Mouse (Mus musculus) forebrain, postnatal 0 days (tissue): ENCODE data around the gene Ythdf1. TPM values are rescaled to one million over a fixed set of nuclear protein-coding genes. Genes with fewer than 3 reads are reported as not detected.

Experiments used
- ATAC-seq: fragments of 200-750 bp; cut with Nextera tagmentation; 2 replicates; pipeline ENCODE4 v1.8.0; 2017; ENCODE audit warnings: mild to moderate bottlenecking, moderate library complexity
- DNase-seq: peaks from one replicate; pipeline ENCODE4 v3.0.0-alpha.2; 2015
- H3K27ac ChIP-seq: fragments of 300-500 bp; sonication (generic); 2 replicates; pipeline ENCODE4 v1.5.1; 2014; ENCODE audit warnings: low read depth, mild to moderate bottlenecking, antibody characterized with exemption, low read length, moderate library complexity, mixed read lengths
- H3K27me3 ChIP-seq: fragments of 300-500 bp; sonication (generic); 2 replicates; pipeline ENCODE4 v1.6.1; 2014; ENCODE audit warnings: mild to moderate bottlenecking, low read length, mixed read lengths; ENCODE audit not compliant: insufficient read depth
- H3K36me3 ChIP-seq: fragments of 300-500 bp; sonication (generic); 2 replicates; pipeline ENCODE4 v1.6.1; 2014; ENCODE audit warnings: mild to moderate bottlenecking, moderate library complexity; ENCODE audit not compliant: insufficient read depth
- H3K4me1 ChIP-seq: fragments of 300-500 bp; sonication (generic); 2 replicates; pipeline ENCODE4 v1.6.1; 2014; ENCODE audit warnings: antibody characterized with exemption; ENCODE audit not compliant: insufficient read depth
- H3K4me2 ChIP-seq: fragments of 300-500 bp; sonication (generic); 2 replicates; pipeline ENCODE4 v1.6.1; 2014; ENCODE audit warnings: low read depth, mild to moderate bottlenecking, moderate library complexity
- H3K4me3 ChIP-seq: fragments of 300-500 bp; sonication (generic); 2 replicates; pipeline ENCODE4 v1.5.1; 2014; ENCODE audit warnings: low read depth, low read length, mixed read lengths
- H3K9ac ChIP-seq: fragments of 300-500 bp; sonication (generic); 2 replicates; pipeline ENCODE4 v1.6.1; 2014; ENCODE audit warnings: mild to moderate bottlenecking
- H3K9me3 ChIP-seq: fragments of 300-500 bp; sonication (generic); 2 replicates; pipeline ENCODE4 v1.6.1; 2016; ENCODE audit warnings: low read length
- CTCF ChIP-seq: sonication (generic); IDR thresholded peaks from 2 replicates; pipeline ENCODE4 v1.5.1; 2016; ENCODE audit warnings: antibody characterized with exemption, control low read depth, low read depth
- WGBS: fragments of 180-500 bp; shearing (Covaris S2); extraction: QIAGEN DNeasy Blood & Tissue Kit; methylation state at CpG from one replicate; pipeline ENCODE4 v1.1.7; 2014; 5-methylcytosine and 5-hydroxymethylcytosine counted together
- polyA plus RNA-seq: library from polyadenylated mRNA; unstranded; fragments of >200 nt; fragmentation: Nextera tagmentation; extraction: Ambion mirVana; gene quantifications from 2 replicates; pipeline ENCODE4 v1.2.1, GENCODE M21; 2015
- total RNA-seq: library from RNA; depleted of rRNA; stranded (reverse); fragments of >200 nt; gene quantifications from 2 replicates; pipeline ENCODE4 v1.2.3, GENCODE M21; 2014; rRNA removed

The Ythdf1 gene
- total RNA-seq (26.0 and 31.2 TPM in 2 replicates), polyA plus RNA-seq (49.9 and 51.7 TPM in 2 replicates)

- Histone ChIP-seq H3K4me1 (peaks cover 7% of the 10 kb centered on the region; the same call in 1 of the 2 replicates), H3K27me3 (no peaks in the 10 kb centered on the region), H3K36me3 (peaks cover 24% of the 10 kb centered on the region), H3K27ac (peak within 1 kb of the TSS; percentile 78), H3K4me2 (peak within 1 kb of the TSS; percentile 85), H3K9me3 (no peaks in the 10 kb centered on the region), H3K9ac (peak within 1 kb of the TSS; percentile 98), H3K4me3 (peak within 1 kb of the TSS; percentile 99)
- peak; percentile 98 for ATAC-seq
- no peak for TF ChIP-seq CTCF
- peak; percentile 98 for DNase-seq
- under 1% methylated on average over 55 of the region's 56 CpGs for WGBS
Observed at GRCm38 (mm10) chr2:180920810-180921400, at the start of gene Ythdf1. Gene Ythdf1, minus strand, starts transcription at chr2:180920949.

DNA sequence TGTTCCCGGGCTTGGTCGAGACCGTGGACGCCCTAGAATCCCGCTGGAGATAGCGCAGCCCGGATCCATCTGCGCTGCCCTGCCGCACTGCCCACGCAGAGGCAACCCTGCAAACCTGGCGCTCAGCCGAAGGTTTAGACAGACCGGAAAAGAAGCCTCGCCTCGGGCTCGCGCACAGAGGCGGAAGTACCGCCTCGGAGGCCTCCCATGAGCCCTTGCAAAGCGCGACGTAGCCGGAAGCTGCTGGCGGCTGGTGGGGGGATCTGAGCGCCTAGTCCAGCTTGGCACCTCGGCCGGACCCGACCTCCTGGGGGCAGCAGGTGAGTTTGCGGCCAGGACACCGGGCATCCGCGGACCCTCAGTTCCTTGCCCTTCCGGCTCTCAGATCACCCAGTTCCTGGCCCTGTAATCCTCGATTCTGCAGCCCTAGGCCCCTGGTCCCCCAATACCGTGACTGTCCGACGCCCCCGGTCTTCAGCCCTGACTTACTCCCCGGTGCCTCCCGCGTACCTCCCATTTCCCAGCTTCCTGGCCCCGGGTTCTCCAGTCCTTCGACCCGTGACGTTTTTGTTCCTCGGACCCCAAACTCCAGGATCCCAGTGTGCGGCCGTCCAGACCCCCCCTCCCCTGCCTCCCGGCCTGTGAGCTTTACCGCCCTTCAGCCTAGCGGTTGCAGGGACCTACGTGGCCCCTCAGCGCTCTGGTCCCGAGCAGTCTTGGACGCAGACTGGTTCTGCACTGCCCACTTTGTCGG lies 46.4 kb upstream of the Ythdf1 start, which contains the start of gene Arfgap1:
TSS of gene Arfgap1 (plus strand) at position 216 of the 754 bp plus-strand sequence.
- Histone ChIP-seq H3K27me3 (no peaks in the 10 kb centered on the region), H3K4me1 (peaks cover 13% of the 10 kb centered on the region), H3K9ac (peak within 1 kb of the TSS; percentile 75), H3K4me3 (peak within 1 kb of the TSS; percentile 79), H3K9me3 (no peaks in the 10 kb centered on the region), H3K27ac (peak within 1 kb of the TSS; percentile 86), H3K36me3 (peaks cover 17% of the 10 kb centered on the region), H3K4me2 (peak within 1 kb of the TSS; percentile 90)
- peak; percentile 91 for DNase-seq
- TF ChIP-seq CTCF: peak; percentile 1; the same call in 1 of the 2 replicates
- ATAC-seq: peak; percentile 95
- WGBS: under 1% methylated on average over 57 of the region's 57 CpGs

DNA sequence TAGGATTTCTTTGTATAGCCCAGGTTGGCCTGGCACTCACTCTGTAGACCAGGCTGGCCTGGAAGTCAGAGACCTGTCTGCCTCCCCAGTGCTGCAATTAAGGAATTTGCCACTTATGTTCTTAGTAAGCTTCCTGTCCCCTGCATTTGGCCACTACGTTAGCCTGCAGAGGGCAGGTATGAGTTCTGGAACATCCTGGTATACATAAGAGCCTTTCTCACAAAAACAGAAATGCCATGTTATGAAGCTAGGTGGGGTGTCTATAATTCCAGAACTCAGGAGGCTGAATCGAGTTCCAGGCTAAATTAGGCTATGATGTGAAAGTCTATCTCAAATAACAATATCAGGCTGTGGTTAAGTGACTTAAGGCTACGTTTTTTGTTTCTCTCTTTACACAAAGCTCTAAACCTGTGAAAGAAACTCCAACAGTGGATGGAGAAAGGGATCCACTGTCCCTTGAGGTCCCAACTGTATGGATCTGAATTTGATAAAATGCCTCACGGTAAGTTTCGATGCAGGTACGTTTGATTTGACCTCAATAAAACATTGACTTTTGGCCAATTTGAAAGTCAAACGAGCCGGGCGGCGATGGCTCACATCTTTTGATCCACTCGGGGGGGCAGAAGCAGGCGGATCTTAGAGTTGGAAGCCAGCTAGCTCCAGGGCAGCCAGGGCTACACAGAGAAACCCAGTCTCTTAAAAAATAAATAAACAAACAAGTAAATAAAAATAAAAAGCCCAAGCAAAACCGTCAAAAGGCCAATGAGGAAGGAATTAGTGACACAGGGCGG lies 45.5 kb upstream of the Ythdf1 start:
- ATAC-seq: peak; percentile 65
- Histone ChIP-seq H3K9me3 (no peaks in the 10 kb centered on the region), H3K4me1 (peaks cover 13% of the 10 kb centered on the region), H3K4me3 (peak overlapping the region; percentile 79), H3K27me3 (no peaks in the 10 kb centered on the region), H3K4me2 (peak overlapping the region; percentile 90), H3K9ac (peak overlapping the region; percentile 75), H3K27ac (peak overlapping the region; percentile 86), H3K36me3 (peaks cover 8% of the 10 kb centered on the region)
- DNase-seq: peak; percentile 53
- WGBS: 11% methylated on average over 14 of the region's 14 CpGs
- TF ChIP-seq CTCF: peak; percentile 71

- H3K27ac ChIP-seq: no peak overlapping the region
- H3K9me3 ChIP-seq: no peaks in the 10 kb centered on the region
- peak; percentile 69 for DNase-seq
- H3K27me3 ChIP-seq: no peaks in the 10 kb centered on the region
- WGBS: 8% methylated on average over 5 of the region's 5 CpGs
- 0 out of 2 replicates have a peak, but pooled peaks have one; percentile 17 for ATAC-seq
- no peak overlapping the region for H3K9ac ChIP-seq
- H3K4me3 ChIP-seq: no peak overlapping the region
- peaks cover 13% of the 10 kb centered on the region for H3K4me1 ChIP-seq
- peak; percentile 88 for TF ChIP-seq CTCF
- no peak overlapping the region for H3K4me2 ChIP-seq
- H3K36me3 ChIP-seq: peaks cover under 1% of the 10 kb centered on the region; the same call in 1 of the 2 replicates
Observed at GRCm38 (mm10) chr2:180963956-180964355, 43.2 kb upstream of the Ythdf1 start.

DNA sequence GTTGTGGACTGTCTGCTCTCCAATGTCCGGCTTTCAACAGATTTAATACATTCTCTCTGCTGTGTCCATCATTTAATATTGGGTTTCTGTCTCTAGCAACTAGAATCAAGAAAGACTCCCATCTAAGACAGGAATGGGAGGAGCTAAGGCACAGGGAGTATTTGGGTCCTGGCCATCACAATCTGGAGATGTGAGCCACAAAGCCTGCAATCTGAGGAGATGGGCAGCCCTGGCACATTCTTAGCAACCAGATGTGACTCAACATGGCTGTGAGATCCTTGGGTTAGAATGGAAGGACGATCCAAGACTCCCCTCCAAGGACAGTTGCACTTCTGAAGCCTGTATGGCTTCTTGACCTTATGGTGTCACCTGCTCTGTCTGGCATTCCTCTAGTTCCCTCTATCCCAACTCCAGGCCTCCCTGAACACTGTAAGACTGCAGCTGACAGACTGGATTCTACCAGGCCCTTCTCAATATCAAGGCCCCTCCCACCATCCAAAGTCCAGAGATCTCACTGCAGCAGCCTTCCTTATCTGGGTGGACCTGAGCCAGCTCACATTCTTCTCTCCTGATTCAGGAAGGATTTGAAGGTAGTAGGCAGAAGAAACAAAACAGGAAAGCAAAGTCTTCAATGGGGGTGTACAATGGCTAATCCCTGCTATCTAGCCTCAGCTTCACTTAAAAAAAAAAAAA lies 42.0 kb upstream of the Ythdf1 start:
- ATAC-seq (no peak), DNase-seq (no peak)
- no peak overlapping the region for H3K27ac ChIP-seq
- peaks cover 8% of the 10 kb centered on the region for H3K4me1 ChIP-seq
- no peaks in the 10 kb centered on the region for H3K27me3 ChIP-seq
- no peak overlapping the region for H3K4me2 ChIP-seq
- H3K9me3 ChIP-seq: no peaks in the 10 kb centered on the region
- no peak for TF ChIP-seq CTCF
- 75% methylated on average over 2 of the region's 2 CpGs for WGBS
- no peak overlapping the region for H3K9ac ChIP-seq
- no peaks in the 10 kb centered on the region for H3K36me3 ChIP-seq
- H3K4me3 ChIP-seq: no peak overlapping the region

DNA sequence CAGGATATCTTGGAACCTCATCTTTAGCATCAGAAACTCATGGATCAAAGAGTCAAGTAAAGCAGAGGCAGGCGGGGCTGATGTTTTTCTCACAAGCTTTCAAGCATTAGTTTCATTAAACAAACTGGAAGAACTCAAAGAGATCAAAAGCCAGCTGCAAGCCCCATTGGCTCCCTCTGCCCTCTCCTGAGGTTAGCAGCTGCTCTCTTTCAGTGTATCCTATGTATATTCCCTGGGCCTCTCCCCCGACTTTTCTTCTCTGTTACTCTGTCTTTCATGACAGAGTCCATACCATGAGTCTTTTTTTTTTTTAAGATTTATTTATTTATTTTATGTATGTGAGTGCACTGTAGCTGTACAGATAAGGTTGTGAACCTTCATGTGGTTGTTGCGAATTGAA lies 39.4 kb upstream of the Ythdf1 start:
- H3K27me3 ChIP-seq: no peaks in the 10 kb centered on the region; the same call in 1 of the 2 replicates
- no peak overlapping the region for H3K27ac ChIP-seq
- ATAC-seq: no peak
- 77% methylated on average over 3 of the region's 3 CpGs for WGBS
- H3K9ac ChIP-seq: no peak overlapping the region
- no peak overlapping the region for H3K4me2 ChIP-seq
- H3K36me3 ChIP-seq: no peaks in the 10 kb centered on the region
- no peak for DNase-seq
- H3K9me3 ChIP-seq: no peaks in the 10 kb centered on the region
- no peaks in the 10 kb centered on the region for H3K4me1 ChIP-seq
- no peak for TF ChIP-seq CTCF
- no peak overlapping the region for H3K4me3 ChIP-seq
